Mouse (Mus musculus) heart, embryonic 13.5 days (tissue): ENCODE data around the gene Fbxo31. TPM values are rescaled to one million over a fixed set of nuclear protein-coding genes. Genes with fewer than 3 reads are reported as not detected.

Experiments used
- ATAC-seq: fragments of 200-750 bp; cut with Nextera tagmentation; 2 replicates; pipeline ENCODE4 v1.8.0; 2017; ENCODE audit warnings: moderate TSS enrichment; ENCODE audit not compliant: insufficient number of reproducible peaks, low FRiP score, low TSS enrichment; ENCODE audit errors: extremely low read depth
- H3K27ac ChIP-seq: fragments of 300-500 bp; sonication (generic); replicated peaks from 2 replicates; pipeline ENCODE4 v1.5.1; 2015; ENCODE audit warnings: moderate library complexity, mild to moderate bottlenecking, inconsistent platforms
- H3K27me3 ChIP-seq: fragments of 300-500 bp; sonication (generic); replicated peaks from 2 replicates; pipeline ENCODE4 v1.6.1; 2015; ENCODE audit warnings: mild to moderate bottlenecking, inconsistent platforms
- H3K36me3 ChIP-seq: fragments of 300-500 bp; sonication (generic); 2 replicates; pipeline ENCODE4 v1.6.1; 2015; ENCODE audit warnings: mild to moderate bottlenecking, inconsistent platforms
- H3K4me1 ChIP-seq: fragments of 300-500 bp; sonication (generic); 2 replicates; pipeline ENCODE4 v1.6.1; 2015; ENCODE audit warnings: inconsistent platforms
- H3K4me2 ChIP-seq: fragments of 300-500 bp; sonication (generic); 2 replicates; pipeline ENCODE4 v1.6.1; 2015; ENCODE audit warnings: inconsistent platforms, mild to moderate bottlenecking, moderate library complexity
- H3K4me3 ChIP-seq: fragments of 300-500 bp; sonication (generic); 2 replicates; pipeline ENCODE4 v1.5.1; 2015; ENCODE audit warnings: moderate library complexity, mild to moderate bottlenecking, inconsistent platforms
- H3K9ac ChIP-seq: fragments of 300-500 bp; sonication (generic); 2 replicates; pipeline ENCODE4 v1.6.1; 2015; ENCODE audit warnings: inconsistent platforms, mild to moderate bottlenecking, moderate library complexity
- H3K9me3 ChIP-seq: fragments of 300-500 bp; sonication (generic); 2 replicates; pipeline ENCODE4 v1.6.1; 2016; ENCODE audit warnings: inconsistent platforms
- WGBS: fragments of 180-500 bp; shearing (Covaris S2); methylation state at CpG from one replicate; pipeline ENCODE4 v1.1.7; 2015; ENCODE audit warnings: mixed read lengths; 5-methylcytosine and 5-hydroxymethylcytosine counted together
- polyA plus RNA-seq: library from polyadenylated mRNA; unstranded; fragments of >200 nt; fragmentation: Nextera tagmentation; extraction: Ambion mirVana; gene quantifications from 2 replicates; pipeline ENCODE4 v1.2.1, GENCODE M21; 2015

The Fbxo31 gene
- polyA plus RNA-seq, 1 experiment from 2014 or later: 7.8 TPM

- Histone ChIP-seq H3K4me2 (no peak overlapping the region), H3K36me3 (peaks cover 23% of the 10 kb centered on the region), H3K27ac (no peak overlapping the region), H3K4me3 (no peak overlapping the region), H3K27me3 (peaks cover 35% of the 10 kb centered on the region), H3K9me3 (no peaks in the 10 kb centered on the region), H3K9ac (no peak overlapping the region), H3K4me1 (peaks cover 21% of the 10 kb centered on the region)
- 5% methylated on average over 7 of the region's 7 CpGs for WGBS
- no peak for ATAC-seq
Observed at GRCm38 (mm10) chr8:121547132-121547531, 31.5 kb downstream of the Fbxo31 start.

GRCm38 (mm10) chr8:121544936-121545335 lies 33.7 kb downstream of the Fbxo31 start:
- Histone ChIP-seq H3K9ac (no peak overlapping the region), H3K4me1 (peaks cover 3% of the 10 kb centered on the region; the same call in 1 of the 2 replicates), H3K27ac (no peak overlapping the region), H3K4me3 (no peak overlapping the region), H3K27me3 (peaks cover 43% of the 10 kb centered on the region), H3K36me3 (peaks cover under 1% of the 10 kb centered on the region; the same call in 1 of the 2 replicates), H3K9me3 (no peaks in the 10 kb centered on the region; the same call in 1 of the 2 replicates), H3K4me2 (no peak overlapping the region)
- ATAC-seq: no peak
- 40% methylated on average over 11 of the region's 11 CpGs for WGBS

GRCm38 (mm10) chr8:121544276-121544785 lies 34.3 kb downstream of the Fbxo31 start, which contains the start of gene 1700018B08Rik:
TSS of gene 1700018B08Rik (minus strand) at chr8:121544320.
- Histone ChIP-seq H3K4me3 (no peak within 1 kb of the TSS), H3K9ac (no peak within 1 kb of the TSS), H3K4me2 (no peak within 1 kb of the TSS), H3K36me3 (no peaks in the 10 kb centered on the region), H3K4me1 (peaks cover 3% of the 10 kb centered on the region; the same call in 1 of the 2 replicates), H3K9me3 (no peaks in the 10 kb centered on the region; the same call in 1 of the 2 replicates), H3K27me3 (peaks cover 49% of the 10 kb centered on the region), H3K27ac (no peak within 1 kb of the TSS)
- WGBS: 69% methylated on average over 12 of the region's 12 CpGs
- ATAC-seq: no peak

GRCm38 (mm10) chr8:121542901-121543300 lies 35.7 kb downstream of the Fbxo31 start:
- Histone ChIP-seq H3K9ac (no peak overlapping the region), H3K4me1 (peaks cover 3% of the 10 kb centered on the region; the same call in 1 of the 2 replicates), H3K27me3 (peaks cover 52% of the 10 kb centered on the region), H3K9me3 (no peaks in the 10 kb centered on the region; the same call in 1 of the 2 replicates), H3K27ac (no peak overlapping the region), H3K4me2 (no peak overlapping the region), H3K4me3 (no peak overlapping the region), H3K36me3 (no peaks in the 10 kb centered on the region)
- no peak for ATAC-seq
- 61% methylated on average over 13 of the region's 13 CpGs for WGBS

- Histone ChIP-seq H3K27ac (no peak overlapping the region), H3K36me3 (no peaks in the 10 kb centered on the region), H3K4me3 (no peak overlapping the region), H3K9me3 (no peaks in the 10 kb centered on the region; the same call in 1 of the 2 replicates), H3K9ac (no peak overlapping the region), H3K27me3 (peaks cover 52% of the 10 kb centered on the region), H3K4me1 (0 out of 2 replicates have a peak, but pooled peaks cover 3% of the 10 kb centered on the region), H3K4me2 (no peak overlapping the region)
- 66% methylated on average over 19 of the region's 19 CpGs for WGBS
- ATAC-seq: no peak
Observed at GRCm38 (mm10) chr8:121541862-121542261, 36.7 kb downstream of the Fbxo31 start.

- H3K4me3 ChIP-seq: no peak overlapping the region
- 52% methylated on average over 5 of the region's 5 CpGs for WGBS
- no peak overlapping the region for H3K9ac ChIP-seq
- H3K4me1 ChIP-seq: no peaks in the 10 kb centered on the region
- no peak overlapping the region for H3K27ac ChIP-seq
- H3K4me2 ChIP-seq: no peak overlapping the region
- peaks cover 23% of the 10 kb centered on the region for H3K27me3 ChIP-seq
- H3K9me3 ChIP-seq: no peaks in the 10 kb centered on the region
- no peaks in the 10 kb centered on the region for H3K36me3 ChIP-seq
- no peak for ATAC-seq
Observed at GRCm38 (mm10) chr8:121532381-121532780, 46.2 kb downstream of the Fbxo31 start.

- peaks cover 7% of the 10 kb centered on the region; the same call in 1 of the 2 replicates for H3K4me1 ChIP-seq
- H3K27ac ChIP-seq: no peak overlapping the region
- H3K9me3 ChIP-seq: no peaks in the 10 kb centered on the region
- 71% methylated on average over 10 of the region's 10 CpGs for WGBS
- no peak overlapping the region for H3K4me3 ChIP-seq
- H3K27me3 ChIP-seq: peaks cover 28% of the 10 kb centered on the region
- no peaks in the 10 kb centered on the region for H3K36me3 ChIP-seq
- no peak overlapping the region for H3K4me2 ChIP-seq
- no peak overlapping the region for H3K9ac ChIP-seq
- no peak for ATAC-seq
Observed at GRCm38 (mm10) chr8:121530639-121531038, 48.0 kb downstream of the Fbxo31 start.

GRCm38 (mm10) chr8:121528790-121529189 lies 49.8 kb downstream of the Fbxo31 start:
- H3K4me2 ChIP-seq: no peak overlapping the region
- ATAC-seq: no peak

GRCm38 (mm10) chr8:121527751-121528150 lies 50.9 kb downstream of the Fbxo31 start:
- H3K36me3 ChIP-seq: no peaks in the 10 kb centered on the region
- H3K27ac ChIP-seq: no peak overlapping the region

More at GRCm38 (mm10) chr8:121528790-121529189, 49.8 kb downstream of the Fbxo31 start:
- H3K9ac ChIP-seq: no peak overlapping the region
- H3K27ac ChIP-seq: no peak overlapping the region
- no peaks in the 10 kb centered on the region for H3K9me3 ChIP-seq
- 77% methylated on average over 15 of the region's 15 CpGs for WGBS
- peaks cover 34% of the 10 kb centered on the region for H3K27me3 ChIP-seq
- no peaks in the 10 kb centered on the region for H3K36me3 ChIP-seq
- H3K4me3 ChIP-seq: no peak overlapping the region
- peaks cover 7% of the 10 kb centered on the region; the same call in 1 of the 2 replicates for H3K4me1 ChIP-seq

GRCm38 (mm10) chr8:121526811-121527550 lies 51.6 kb downstream of the Fbxo31 start:
- Histone ChIP-seq H3K4me2 (no peak overlapping the region), H3K4me3 (no peak overlapping the region), H3K9ac (no peak overlapping the region), H3K27me3 (peaks cover 29% of the 10 kb centered on the region), H3K27ac (no peak overlapping the region), H3K4me1 (peaks cover 7% of the 10 kb centered on the region; the same call in 1 of the 2 replicates), H3K36me3 (no peaks in the 10 kb centered on the region), H3K9me3 (no peaks in the 10 kb centered on the region)
- no peak for ATAC-seq
- WGBS: 43% methylated on average over 6 of the region's 6 CpGs

More at GRCm38 (mm10) chr8:121527751-121528150, 50.9 kb downstream of the Fbxo31 start:
- Histone ChIP-seq H3K9ac (no peak overlapping the region), H3K4me3 (no peak overlapping the region), H3K27me3 (peaks cover 31% of the 10 kb centered on the region), H3K9me3 (no peaks in the 10 kb centered on the region), H3K4me2 (no peak overlapping the region), H3K4me1 (peaks cover 7% of the 10 kb centered on the region; the same call in 1 of the 2 replicates)
- WGBS: 82% methylated on average over 9 of the region's 9 CpGs
- ATAC-seq: no peak

- 65% methylated on average over 18 of the region's 18 CpGs for WGBS
- ATAC-seq: no peak
Observed at GRCm38 (mm10) chr8:121525111-121525818, 53.3 kb downstream of the Fbxo31 start.

More at GRCm38 (mm10) chr8:121525111-121525818, 53.3 kb downstream of the Fbxo31 start:
- no peak overlapping the region for H3K9ac ChIP-seq
- H3K27me3 ChIP-seq: peaks cover 15% of the 10 kb centered on the region
- no peak overlapping the region for H3K4me3 ChIP-seq
- peaks cover 7% of the 10 kb centered on the region; the same call in 1 of the 2 replicates for H3K4me1 ChIP-seq
- no peak overlapping the region for H3K4me2 ChIP-seq
- no peak overlapping the region for H3K27ac ChIP-seq
- no peaks in the 10 kb centered on the region for H3K36me3 ChIP-seq
- no peaks in the 10 kb centered on the region for H3K9me3 ChIP-seq
